Mouse (Mus musculus) neural tube, embryonic 11.5 days (tissue): ENCODE results near the gene Defb13. TPM values are rescaled to one million over a fixed set of nuclear protein-coding genes. Genes with fewer than 3 reads are reported as not detected.
"Not testable (repeated sequence)": the region's sequence is repeated elsewhere in the genome, so short reads cannot be mapped to it uniquely, and the experiment has no call there.

Experiments used
- ATAC-seq: fragments of 200-750 bp; cut with Nextera tagmentation; 2 replicates; pipeline ENCODE4 v1.8.0; 2017; ENCODE audit warnings: moderate number of reproducible peaks, mild to moderate bottlenecking, moderate TSS enrichment, moderate library complexity; ENCODE audit not compliant: insufficient read depth, low FRiP score, low TSS enrichment
- DNase-seq: peaks from one replicate; pipeline ENCODE4 v3.0.0-alpha.2; 2015; ENCODE audit warnings: low spot score
- H3K27ac ChIP-seq: fragments of 300-500 bp; sonication (generic); 2 replicates; pipeline ENCODE4 v1.5.1; 2014; ENCODE audit warnings: low read depth, mild to moderate bottlenecking, low read length
- H3K27me3 ChIP-seq: fragments of 300-500 bp; sonication (generic); 2 replicates; pipeline ENCODE4 v1.6.1; 2014; ENCODE audit warnings: mild to moderate bottlenecking, low read length, mixed read lengths; ENCODE audit not compliant: control insufficient read depth, insufficient read depth
- H3K36me3 ChIP-seq: fragments of 300-500 bp; sonication (generic); 2 replicates; pipeline ENCODE4 v1.6.1; 2014; ENCODE audit warnings: mild to moderate bottlenecking, low read length, moderate library complexity, mixed read lengths; ENCODE audit not compliant: control insufficient read depth, insufficient read depth
- H3K4me1 ChIP-seq: fragments of 300-500 bp; sonication (generic); 2 replicates; pipeline ENCODE4 v1.6.1; 2014; ENCODE audit warnings: low read length, mixed read lengths; ENCODE audit not compliant: control insufficient read depth, insufficient read depth
- H3K4me2 ChIP-seq: fragments of 300-500 bp; sonication (generic); 2 replicates; pipeline ENCODE4 v1.6.1; 2014; ENCODE audit warnings: low read depth, mild to moderate bottlenecking, moderate library complexity
- H3K4me3 ChIP-seq: fragments of 300-500 bp; sonication (generic); 2 replicates; pipeline ENCODE4 v1.5.1; 2014; ENCODE audit warnings: low read depth, low read length
- H3K9ac ChIP-seq: fragments of 300-500 bp; sonication (generic); 2 replicates; pipeline ENCODE4 v1.6.1; 2014; ENCODE audit warnings: mild to moderate bottlenecking, low read length
- H3K9me3 ChIP-seq: fragments of 300-500 bp; sonication (generic); 2 replicates; pipeline ENCODE4 v1.6.1; 2016; ENCODE audit warnings: low read length; ENCODE audit not compliant: control insufficient read depth
- WGBS: fragments of 180-500 bp; shearing (Covaris S2); extraction: QIAGEN DNeasy Blood & Tissue Kit; methylation state at CpG from one replicate; pipeline ENCODE4 v1.1.7; 2014; 5-methylcytosine and 5-hydroxymethylcytosine counted together
- polyA plus RNA-seq: library from polyadenylated mRNA; unstranded; fragments of >200 nt; fragmentation: Nextera tagmentation; extraction: Ambion mirVana; gene quantifications from 2 replicates; pipeline ENCODE4 v1.2.1, GENCODE M21; 2014

Gene Defb13
- not detected in 2 replicates for polyA plus RNA-seq

- no peak for DNase-seq
- Histone ChIP-seq H3K36me3 (no peaks in the 10 kb centered on the region), H3K27me3 (no peaks in the 10 kb centered on the region), H3K4me3 (no peak within 1 kb of the TSS), H3K4me2 (no peak within 1 kb of the TSS), H3K4me1 (no peaks in the 10 kb centered on the region), H3K27ac (no peak within 1 kb of the TSS), H3K9ac (no peak within 1 kb of the TSS), H3K9me3 (no peaks in the 10 kb centered on the region)
- WGBS, result 82% methylated on average over 6 of the region's 6 CpGs
- no peak for ATAC-seq
Measured at GRCm38 (mm10) chr8:21946462-21946861, at the start of gene Defb13. Defb13 (plus strand) TSS chr8:21946762.

GRCm38 (mm10) chr8:21906290-21906689 lies 40.3 kb upstream of the Defb13 start, which contains the start of gene Defb11:
Defb11 (minus strand) TSS chr8:21906412.
- not testable (repeated sequence) for H3K9ac ChIP-seq, H3K4me2 ChIP-seq, DNase-seq, H3K4me3 ChIP-seq, ATAC-seq, H3K27ac ChIP-seq, H3K36me3 ChIP-seq, H3K27me3 ChIP-seq, H3K4me1 ChIP-seq, H3K9me3 ChIP-seq

GRCm38 (mm10) chr8:21911931-21912330 lies 34.6 kb upstream of the Defb13 start:
- no peaks in the 10 kb centered on the region for H3K27me3 ChIP-seq
- 7% methylated on average over 1 of the region's 1 CpGs for WGBS
- no peak overlapping the region for H3K4me3 ChIP-seq
- H3K4me2 ChIP-seq, result no peak overlapping the region
- H3K9ac ChIP-seq, result no peak overlapping the region
- no peak overlapping the region for H3K27ac ChIP-seq
- no peaks in the 10 kb centered on the region for H3K36me3 ChIP-seq
- no peak for ATAC-seq
- no peaks in the 10 kb centered on the region for H3K9me3 ChIP-seq
- H3K4me1 ChIP-seq, result no peaks in the 10 kb centered on the region
- DNase-seq, result no peak

GRCm38 (mm10) chr8:21912554-21912953 lies 34.0 kb upstream of the Defb13 start:
- DNase-seq (no peak), ATAC-seq (no peak)
- Histone ChIP-seq H3K4me1 (no peaks in the 10 kb centered on the region), H3K4me2 (no peak overlapping the region), H3K27ac (no peak overlapping the region), H3K9ac (no peak overlapping the region), H3K9me3 (no peaks in the 10 kb centered on the region), H3K4me3 (no peak overlapping the region), H3K27me3 (no peaks in the 10 kb centered on the region), H3K36me3 (no peaks in the 10 kb centered on the region)
- WGBS, result 17% methylated on average over 2 of the region's 2 CpGs

- no peak for ATAC-seq
- WGBS, result 96% methylated on average over 3 of the region's 3 CpGs
- no peaks in the 10 kb centered on the region for H3K4me1 ChIP-seq
- no peaks in the 10 kb centered on the region for H3K9me3 ChIP-seq
- H3K4me3 ChIP-seq, result no peak overlapping the region
- no peak overlapping the region for H3K9ac ChIP-seq
- DNase-seq, result no peak
- no peak overlapping the region for H3K27ac ChIP-seq
- H3K4me2 ChIP-seq, result no peak overlapping the region
- no peaks in the 10 kb centered on the region for H3K36me3 ChIP-seq
- H3K27me3 ChIP-seq, result no peaks in the 10 kb centered on the region
Measured at GRCm38 (mm10) chr8:21915625-21916024, 30.9 kb upstream of the Defb13 start.

GRCm38 (mm10) chr8:21930754-21931153 lies 15.8 kb upstream of the Defb13 start:
- H3K9ac ChIP-seq, H3K9me3 ChIP-seq, H3K27ac ChIP-seq, H3K4me3 ChIP-seq, H3K27me3 ChIP-seq, H3K4me2 ChIP-seq, DNase-seq, H3K4me1 ChIP-seq, ATAC-seq, H3K36me3 ChIP-seq: not testable (repeated sequence)
- WGBS, result 87% methylated on average over 3 of the region's 3 CpGs

- no peak for ATAC-seq
- WGBS, result 89% methylated on average over 6 of the region's 6 CpGs
- Histone ChIP-seq H3K4me2 (no peak within 1 kb of the TSS), H3K27me3 (no peaks in the 10 kb centered on the region), H3K9ac (no peak within 1 kb of the TSS), H3K36me3 (no peaks in the 10 kb centered on the region), H3K9me3 (no peaks in the 10 kb centered on the region; the same call in 1 of the 2 replicates), H3K4me1 (no peaks in the 10 kb centered on the region), H3K27ac (no peak within 1 kb of the TSS), H3K4me3 (no peak within 1 kb of the TSS)
- DNase-seq, result no peak
Measured at GRCm38 (mm10) chr8:21932610-21933009, 14.0 kb upstream of the Defb13 start, which contains the start of gene Defb15. Defb15 (minus strand) TSS chr8:21932710.

- WGBS, result 84% methylated on average over 4 of the region's 4 CpGs
- not testable (repeated sequence) for H3K27ac ChIP-seq, H3K4me3 ChIP-seq
Measured at GRCm38 (mm10) chr8:21938052-21938451, 8.5 kb upstream of the Defb13 start, which contains the start of gene Defb35. Defb35 (plus strand) TSS chr8:21938352.

GRCm38 (mm10) chr8:21947311-21948017 lies 902 bp downstream of the Defb13 start:
- no peak for ATAC-seq
- Histone ChIP-seq H3K4me2 (no peak overlapping the region), H3K4me1 (no peaks in the 10 kb centered on the region), H3K9ac (no peak overlapping the region), H3K9me3 (no peaks in the 10 kb centered on the region), H3K27ac (no peak overlapping the region), H3K36me3 (no peaks in the 10 kb centered on the region), H3K27me3 (no peaks in the 10 kb centered on the region), H3K4me3 (no peak overlapping the region)
- WGBS, result 76% methylated on average over 9 of the region's 9 CpGs
- no peak for DNase-seq

More at GRCm38 (mm10) chr8:21938052-21938451, 8.5 kb upstream of the Defb13 start, which contains the start of gene Defb35:
- not testable (repeated sequence) for DNase-seq, H3K4me2 ChIP-seq, H3K4me1 ChIP-seq, H3K36me3 ChIP-seq, H3K9me3 ChIP-seq, H3K9ac ChIP-seq, ATAC-seq, H3K27me3 ChIP-seq
